Mouse (Mus musculus): ENCODE data around the gene Tmem131.
A peak's percentile ranks its signal among the peaks of the same experiment; 100 is the strongest.

The Tmem131 gene

DNA sequence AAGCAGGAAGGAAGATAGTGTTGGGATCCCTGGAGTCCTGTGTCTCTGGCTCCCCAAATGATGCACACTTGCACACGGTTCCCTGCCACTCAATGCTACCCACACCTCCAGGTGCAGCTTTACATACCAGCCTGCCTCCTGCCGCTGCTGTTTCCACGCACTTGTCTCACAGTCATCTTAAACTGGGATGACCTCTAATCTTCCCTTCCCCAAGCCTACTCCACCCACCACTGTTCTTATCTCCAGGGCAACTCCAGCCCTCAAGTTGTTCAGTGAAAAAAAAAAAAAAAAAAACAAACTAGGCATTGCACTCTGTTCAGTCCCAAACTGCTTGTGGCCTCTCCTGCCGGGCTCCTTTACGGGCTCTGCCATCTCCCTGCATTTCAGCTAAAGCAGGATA, at the start of gene Tmem131:
TSS of gene Tmem131 (minus strand) at position 14 of the 400 bp plus-strand sequence.
- DNase-seq (ENCODE audit: low spot score in 2 of 2), result no peak

DNA sequence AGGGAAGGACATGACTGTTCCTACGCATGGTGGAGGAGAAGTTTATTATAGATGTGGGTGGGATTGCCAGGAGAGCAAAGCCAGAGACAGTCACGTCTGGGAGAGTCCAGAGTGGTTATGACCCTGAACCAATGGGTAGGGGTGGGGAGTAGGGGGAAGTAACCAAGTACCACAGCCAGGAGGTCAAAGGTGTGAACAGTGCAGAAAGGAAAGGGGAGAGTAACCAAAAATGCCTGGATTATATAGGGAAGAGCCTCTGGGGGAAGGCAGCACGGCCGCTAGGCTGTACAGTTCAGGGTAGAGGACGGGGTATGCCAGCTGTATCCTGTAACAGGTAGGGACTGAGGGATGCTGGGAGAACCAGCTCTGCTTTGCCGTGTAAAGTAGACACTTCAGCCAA, 45.1 kb upstream of the Tmem131 start:
- DNase-seq (ENCODE audit: low spot score in 2 of 2), result no peak

DNA sequence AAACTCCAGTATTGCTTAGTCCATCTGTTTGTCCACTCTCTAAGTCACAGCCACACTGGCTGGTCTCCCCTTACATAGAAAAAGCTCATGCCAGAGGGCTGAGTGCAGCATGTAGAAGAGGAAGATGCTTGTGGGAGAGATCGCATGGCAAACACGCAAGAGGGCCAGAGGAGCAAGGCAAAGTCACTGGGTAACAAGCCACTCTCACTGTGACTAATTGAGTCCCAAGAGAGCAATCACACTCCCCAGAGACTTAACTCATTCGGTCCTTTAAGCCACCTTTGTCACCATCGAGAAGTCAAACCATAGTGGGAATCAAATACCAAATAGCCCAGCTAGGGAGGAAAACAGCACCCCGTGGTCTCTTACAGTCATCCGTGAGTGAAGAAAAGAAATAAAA, 44.7 kb upstream of the Tmem131 start:
- no peak for DNase-seq (ENCODE audit: low spot score in 2 of 2)

GRCm38 (mm10) chr1:36987172-36988148, 44.0 kb upstream of the Tmem131 start:
- DNase-seq (ENCODE audit: low spot score in 2 of 2), result no peak

- DNase-seq (ENCODE audit: low spot score in 2 of 2), result no peak
Observed at GRCm38 (mm10) chr1:36986396-36987160, 43.1 kb upstream of the Tmem131 start.

- DNase-seq (ENCODE audit: low spot score in 2 of 2), result no peak
Observed at GRCm38 (mm10) chr1:36985896-36986295, 42.4 kb upstream of the Tmem131 start.

GRCm38 (mm10) chr1:36984406-36984805, 40.9 kb upstream of the Tmem131 start:
- DNase-seq (ENCODE audit: low spot score in 2 of 2), result no peak

DNA sequence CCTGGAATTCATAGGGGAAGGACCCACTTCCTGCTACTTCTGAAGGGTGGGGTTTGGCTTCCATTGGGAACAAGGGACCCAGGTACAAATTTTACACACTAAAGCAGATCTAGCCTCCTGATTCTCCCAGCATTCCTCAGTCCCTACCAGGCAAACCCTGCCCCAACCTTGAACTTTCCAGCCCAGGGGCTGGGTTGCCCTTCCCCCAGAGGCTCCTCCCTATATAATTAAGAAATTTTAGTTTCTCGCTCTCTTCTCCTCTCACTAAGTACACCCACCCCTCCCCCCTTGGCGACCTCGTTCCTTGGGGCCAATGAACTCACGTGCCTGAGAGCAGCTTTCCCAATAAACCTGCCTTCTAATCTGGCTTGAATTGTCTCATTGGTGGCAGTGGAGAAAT, 40.3 kb upstream of the Tmem131 start:
- no peak for DNase-seq (ENCODE audit: low spot score in 2 of 2)

DNA sequence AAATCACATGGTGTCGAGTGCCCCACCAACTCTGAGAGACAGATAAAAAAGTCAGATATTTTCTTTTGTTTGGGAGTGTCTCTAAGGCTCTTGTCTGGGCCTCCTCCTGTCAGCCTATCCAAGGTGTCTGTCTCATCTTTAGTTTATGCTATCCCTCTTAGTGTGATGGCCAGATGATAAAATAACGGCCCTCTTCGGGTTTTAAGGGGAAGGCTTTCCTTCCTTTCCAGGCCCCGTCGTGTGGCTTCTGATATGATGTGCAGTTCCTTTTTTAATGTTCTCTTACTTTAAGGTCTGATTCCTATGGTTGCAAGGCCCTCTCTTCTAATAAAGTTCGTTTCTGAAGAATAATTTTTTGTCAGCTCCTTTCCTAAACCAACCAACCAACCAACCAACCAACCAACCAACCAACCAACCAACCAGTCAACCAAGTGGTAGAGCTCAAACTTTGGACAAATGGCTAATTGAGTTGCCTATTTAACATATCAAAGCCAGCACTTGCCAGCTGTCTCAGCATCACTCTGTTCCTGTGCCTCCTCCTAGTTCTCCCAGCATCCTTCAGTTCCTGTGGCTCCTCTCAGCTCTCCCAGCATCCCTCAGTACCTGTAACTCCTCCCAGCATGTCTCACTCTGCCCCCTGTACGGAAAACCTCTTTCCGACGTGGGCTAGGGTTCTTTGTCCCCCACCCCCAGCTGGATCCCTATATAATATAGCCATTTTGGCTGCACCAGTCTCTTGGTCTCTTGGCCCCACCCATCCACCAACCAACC, 38.9 kb upstream of the Tmem131 start:
- DNase-seq (ENCODE audit: low spot score in 2 of 2), result no peak

DNA sequence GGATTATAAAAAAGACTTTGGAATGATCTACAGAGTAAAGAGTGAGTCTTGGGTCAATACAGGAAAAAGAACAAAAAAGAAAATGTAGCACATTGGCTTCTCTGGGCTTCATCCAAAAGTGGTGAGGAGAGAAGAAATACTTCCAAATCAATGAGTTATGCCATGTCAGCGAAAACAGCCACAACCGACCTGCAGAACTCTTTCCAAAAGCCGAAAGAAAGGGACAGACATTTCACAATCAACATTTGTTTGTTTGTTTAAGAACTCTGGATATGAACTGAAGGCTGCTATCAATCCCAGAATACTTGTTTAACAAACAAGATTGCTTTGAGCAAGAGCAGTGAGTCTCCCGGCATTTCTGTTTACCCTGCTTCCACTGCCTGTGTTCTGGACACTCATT, 33.3 kb upstream of the Tmem131 start:
- no peak for DNase-seq (ENCODE audit: low spot score in 2 of 2)

- no peak for DNase-seq (ENCODE audit: low spot score in 2 of 2)
Observed at GRCm38 (mm10) chr1:36970918-36971617, 27.6 kb upstream of the Tmem131 start.

GRCm38 (mm10) chr1:36965831-36966230, 22.4 kb upstream of the Tmem131 start:
- DNase-seq (ENCODE audit: low spot score in 2 of 2), result no peak

DNA sequence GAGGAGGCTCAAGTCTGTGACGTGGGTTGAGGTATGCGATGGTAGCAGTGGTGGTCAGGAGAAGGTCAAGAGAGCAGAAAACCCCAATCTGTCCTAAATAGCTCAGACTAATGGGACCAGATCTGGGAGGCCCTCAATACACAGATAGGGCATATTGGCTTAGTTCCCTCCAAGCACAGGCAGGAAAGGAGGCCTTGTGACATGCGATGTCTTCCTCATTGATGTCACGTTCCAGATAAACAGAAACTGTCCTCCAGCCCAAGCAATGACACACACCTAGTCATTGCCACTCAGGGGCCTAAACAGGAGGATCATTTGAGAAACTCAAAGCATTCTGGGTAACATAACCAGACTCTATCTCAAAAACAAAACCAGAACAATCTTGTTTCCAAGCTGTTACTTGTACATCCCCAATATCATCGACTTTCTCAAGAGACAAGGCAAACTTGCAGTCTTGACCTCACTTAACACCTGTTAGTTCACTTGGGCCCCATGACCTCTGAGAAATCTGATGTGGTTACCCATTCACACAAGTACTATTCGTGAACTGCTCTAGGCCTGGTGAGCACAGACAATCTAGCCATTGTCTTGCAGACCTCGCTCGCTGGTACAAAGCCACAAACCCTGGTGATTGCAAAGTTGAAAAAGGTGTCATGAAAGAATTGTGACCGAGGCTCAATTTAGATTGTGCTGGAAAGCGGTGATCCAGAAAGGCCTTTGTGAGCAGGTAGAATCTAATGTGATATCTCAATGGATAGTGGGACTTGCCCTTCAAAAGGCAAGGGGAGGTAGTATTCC, 19.1 kb upstream of the Tmem131 start:
- DNase-seq (ENCODE audit: low spot score in 2 of 2), result no peak

GRCm38 (mm10) chr1:36960509-36961222, 17.2 kb upstream of the Tmem131 start:
- DNase-seq (ENCODE audit: low spot score in 2 of 2), result no peak

- DNase-seq (ENCODE audit: low spot score in 2 of 2), result peak in 1 of 2 experiments; percentile 49
Observed at GRCm38 (mm10) chr1:36949591-36950184, 6.2 kb upstream of the Tmem131 start.

GRCm38 (mm10) chr1:36947448-36947847, 4.0 kb upstream of the Tmem131 start:
- DNase-seq (ENCODE audit: low spot score in 2 of 2), result no peak

GRCm38 (mm10) chr1:36940381-36940762, 3.1 kb downstream of the Tmem131 start:
- DNase-seq (ENCODE audit: low spot score in 2 of 2), result no peak

GRCm38 (mm10) chr1:36939506-36940380, 3.7 kb downstream of the Tmem131 start:
- peak; percentile 75 to 91 for DNase-seq (ENCODE audit: low spot score in 2 of 2)

All from cerebellum, postnatal 4 days (tissue).